Comparison of ENCODE assay signal across 13 mouse cellular contexts in genomic region chr6:72729831-72730559, GRCm38 (mm10). TPM values are rescaled to one million over a fixed set of nuclear protein-coding genes. Genes with fewer than 3 reads are reported as not detected.
A peak's percentile ranks its signal among the peaks of the same experiment; 100 is the strongest.
DNase-seq lines count a peak whose midpoint lies in the region; ATAC-seq and TF ChIP-seq lines count a peak whose summit lies in the region.
"Had no signal": no experiment of that assay in that cellular context is flagged by ENCODE, and none has a peak within 500 bp of the region (broad histone marks: within the 10 kb centered on the region; RNA-seq: fewer than 3 reads in every experiment).

No protein-coding gene starts in this region.

- H3K4me3 ChIP-seq in lung, embryonic 16.5 days (ENCODE audit: low read length), result no peak overlapping the region
- H3K4me3 ChIP-seq in forebrain, embryonic 14.5 days (ENCODE audit: low read depth, low read length), result no peak overlapping the region
- no peak overlapping the region for H3K4me3 ChIP-seq in limb, embryonic 12.5 days (replicated peaks)
- H3K4me3 ChIP-seq in neural tube, embryonic 14.5 days (ENCODE audit: low read depth, low read length), result no peak overlapping the region
- H3K4me3 ChIP-seq in intestine, postnatal 0 days (ENCODE audit: low read depth, low read length), result no peak overlapping the region
- H3K4me3 ChIP-seq: heart, embryonic 12.5 days; intestine, embryonic 15.5 days had no signal

- H3K36me3 ChIP-seq in lung, embryonic 16.5 days (ENCODE audit: control insufficient read depth, insufficient read depth, low read length), result no peaks in the 10 kb centered on the region
- H3K36me3 ChIP-seq in forebrain, embryonic 14.5 days (ENCODE audit: control insufficient read depth, insufficient read depth, low read length), result no peaks in the 10 kb centered on the region
- peaks cover 10% of the 10 kb centered on the region; the same call in 1 of the 2 replicates for H3K36me3 ChIP-seq in limb, embryonic 12.5 days
- H3K36me3 ChIP-seq in neural tube, embryonic 14.5 days (ENCODE audit: control insufficient read depth, insufficient read depth, low read length), result no peaks in the 10 kb centered on the region
- no peaks in the 10 kb centered on the region for H3K36me3 ChIP-seq in intestine, postnatal 0 days (ENCODE audit: control insufficient read depth, insufficient read depth)
- H3K36me3 ChIP-seq: intestine, embryonic 15.5 days had no signal

- no peak for TF ChIP-seq CTCF in intestine, postnatal 0 days (IDR thresholded peaks at IDR 0.05; ENCODE audit: low read depth)

- ATAC-seq in lung, embryonic 16.5 days (ENCODE audit: low read depth), result peak; percentile 68
- ATAC-seq in forebrain, embryonic 14.5 days, result peak; percentile 6; the same call in 1 of the 2 replicates
- no peak for ATAC-seq in limb, embryonic 12.5 days (ENCODE audit: insufficient number of reproducible peaks, insufficient read depth, low FRiP score, low TSS enrichment, low read depth)
- ATAC-seq in neural tube, embryonic 14.5 days (ENCODE audit: low read depth), result peak; percentile 5; the same call in 1 of the 2 replicates
- ATAC-seq in intestine, postnatal 0 days, result no peak
- ATAC-seq in megakaryocyte, adult 5-6 weeks (ENCODE audit: poor library complexity, severe bottlenecking), result no peak
- ATAC-seq: intestine, embryonic 15.5 days; Patski had no signal

- peak overlapping the region; percentile 57 for H3K27ac ChIP-seq in lung, embryonic 16.5 days (ENCODE audit: low read length)
- peak overlapping the region; percentile 65; the same call in 1 of the 2 replicates for H3K27ac ChIP-seq in forebrain, embryonic 14.5 days (ENCODE audit: low read depth, low read length)
- peak overlapping the region; percentile 1; the same call in 1 of the 2 replicates for H3K27ac ChIP-seq in limb, embryonic 12.5 days
- H3K27ac ChIP-seq in neural tube, embryonic 14.5 days (ENCODE audit: low read depth, low read length), result 0 out of 2 replicates have a peak overlapping the region, but pooled peaks have one; percentile 0
- no peak overlapping the region for H3K27ac ChIP-seq in intestine, postnatal 0 days (ENCODE audit: low read depth, low read length)
- H3K27ac ChIP-seq: intestine, embryonic 15.5 days had no signal

- no peak overlapping the region for H3K4me2 ChIP-seq in lung, embryonic 16.5 days (ENCODE audit: low read depth, low read length)
- peak overlapping the region; percentile 26; the same call in 1 of the 2 replicates for H3K4me2 ChIP-seq in forebrain, embryonic 14.5 days (ENCODE audit: low read length)
- no peak overlapping the region for H3K4me2 ChIP-seq in limb, embryonic 12.5 days
- H3K4me2 ChIP-seq in neural tube, embryonic 14.5 days (ENCODE audit: low read depth, low read length), result no peak overlapping the region
- H3K4me2 ChIP-seq in intestine, postnatal 0 days (replicated peaks; ENCODE audit: low read depth), result no peak overlapping the region
- H3K4me2 ChIP-seq: heart, embryonic 12.5 days; intestine, embryonic 15.5 days had no signal

- H3K27me3 ChIP-seq in lung, embryonic 16.5 days (ENCODE audit: control insufficient read depth, insufficient read depth, low read depth, low read length), result no peaks in the 10 kb centered on the region
- H3K27me3 ChIP-seq in forebrain, embryonic 14.5 days (replicated peaks; ENCODE audit: control insufficient read depth, insufficient read depth, low read length), result no peaks in the 10 kb centered on the region
- H3K27me3 ChIP-seq in limb, embryonic 12.5 days, result no peaks in the 10 kb centered on the region
- H3K27me3 ChIP-seq in neural tube, embryonic 14.5 days (ENCODE audit: control insufficient read depth, insufficient read depth, low read length), result no peaks in the 10 kb centered on the region
- no peaks in the 10 kb centered on the region for H3K27me3 ChIP-seq in intestine, postnatal 0 days (replicated peaks; ENCODE audit: control insufficient read depth, insufficient read depth, low read length)
- H3K27me3 ChIP-seq: heart, embryonic 12.5 days; intestine, embryonic 15.5 days; Patski had no signal

- 57% methylated on average over 14 of the region's 14 CpGs for WGBS in lung, embryonic 16.5 days
- WGBS in forebrain, embryonic 14.5 days, result 18% methylated on average over 14 of the region's 14 CpGs
- 85% methylated on average over 14 of the region's 14 CpGs for WGBS in limb, embryonic 12.5 days
- WGBS in neural tube, embryonic 14.5 days, result 46% methylated on average over 14 of the region's 14 CpGs
- WGBS in intestine, postnatal 0 days, result 78% methylated on average over 14 of the region's 14 CpGs

- H3K9ac ChIP-seq in lung, embryonic 16.5 days (ENCODE audit: low read length), result no peak overlapping the region
- peak overlapping the region; percentile 8; the same call in 1 of the 2 replicates for H3K9ac ChIP-seq in forebrain, embryonic 14.5 days (ENCODE audit: low read length)
- H3K9ac ChIP-seq in limb, embryonic 12.5 days (replicated peaks), result no peak overlapping the region
- H3K9ac ChIP-seq in neural tube, embryonic 14.5 days (replicated peaks; ENCODE audit: low read depth, low read length), result no peak overlapping the region
- no peak overlapping the region for H3K9ac ChIP-seq in intestine, postnatal 0 days (ENCODE audit: low read depth, low read length)
- H3K9ac ChIP-seq: heart, embryonic 12.5 days; intestine, embryonic 15.5 days had no signal

- H3K9me3 ChIP-seq in lung, embryonic 16.5 days (ENCODE audit: control insufficient read depth, low read length), result no peaks in the 10 kb centered on the region
- H3K9me3 ChIP-seq in forebrain, embryonic 14.5 days (replicated peaks; ENCODE audit: control insufficient read depth, low read length), result no peaks in the 10 kb centered on the region
- H3K9me3 ChIP-seq in limb, embryonic 12.5 days, result peaks cover 9% of the 10 kb centered on the region; the same call in 1 of the 2 replicates
- no peaks in the 10 kb centered on the region for H3K9me3 ChIP-seq in neural tube, embryonic 14.5 days (ENCODE audit: control insufficient read depth, low read length)
- H3K9me3 ChIP-seq in intestine, postnatal 0 days (ENCODE audit: control insufficient read depth), result no peaks in the 10 kb centered on the region
- H3K9me3 ChIP-seq: intestine, embryonic 15.5 days had no signal

- no peak for DNase-seq in lung, postnatal 25 days (ENCODE audit: low spot score)
- DNase-seq in forebrain, embryonic 14.5 days (ENCODE audit: low spot score), result no peak
- DNase-seq in layer of hippocampus, adult 18-20 months (ENCODE audit: low spot score in 2 of 2), result no peak
- DNase-seq: adrenal gland, postnatal 10 days; kidney, postnatal 36 days had no signal

- H3K4me1 ChIP-seq in lung, embryonic 16.5 days (replicated peaks; ENCODE audit: control insufficient read depth, insufficient read depth, low read length), result peaks cover 32% of the 10 kb centered on the region
- peaks cover 35% of the 10 kb centered on the region for H3K4me1 ChIP-seq in forebrain, embryonic 14.5 days (ENCODE audit: control insufficient read depth, insufficient read depth, low read length)
- peaks cover 66% of the 10 kb centered on the region for H3K4me1 ChIP-seq in limb, embryonic 12.5 days (replicated peaks)
- peaks cover 18% of the 10 kb centered on the region; the same call in 1 of the 2 replicates for H3K4me1 ChIP-seq in neural tube, embryonic 14.5 days (ENCODE audit: control insufficient read depth, insufficient read depth, low read length)
- H3K4me1 ChIP-seq in intestine, postnatal 0 days (replicated peaks; ENCODE audit: control insufficient read depth, insufficient read depth, low read length), result no peaks in the 10 kb centered on the region

RNA-seq across cellular contexts. Expression of gene Tcf7l1, which starts 59.1 kb away (rescaled TPM):
- polyA plus RNA-seq in lung, embryonic 16.5 days (2015; fragmentation: Nextera tagmentation; extraction: Ambion mirVana), result 29.2 and 31.9 TPM in 2 replicates
- polyA plus RNA-seq in forebrain, embryonic 14.5 days (2014; fragmentation: Nextera tagmentation; extraction: Ambion mirVana), result 6.8 and 6.9 TPM in 2 replicates
- polyA plus RNA-seq in limb, embryonic 12.5 days (2016; fragmentation: Nextera tagmentation; extraction: Ambion mirVana), result 49.3 and 58.3 TPM in 2 replicates
- 5.2 and 8.0 TPM in 2 replicates for polyA plus RNA-seq in neural tube, embryonic 14.5 days (2014; fragmentation: Nextera tagmentation; extraction: Ambion mirVana)
- 6.6 and 6.8 TPM in 2 replicates for polyA plus RNA-seq in intestine, postnatal 0 days (2015; fragmentation: Nextera tagmentation; extraction: Ambion mirVana)
- 1 to 10 TPM; 3.2 to 3.5 TPM for total RNA-seq in layer of hippocampus, adult 18-20 months (2021)
- 0.25 TPM in 1 of 2 replicates, not detected in the other for total RNA-seq in megakaryocyte, adult 5-6 weeks (2015)
- not detected in 2 replicates for total RNA-seq in megakaryocyte, adult 5-6 weeks (2017)

Comparison
In these comparisons a context has a peak if more than half of its experiments do, and no peak if none do; other contexts are left out.
1. ATAC-seq: peak in lung, embryonic 16.5 days (single experiment), forebrain, embryonic 14.5 days (single experiment) and neural tube, embryonic 14.5 days (single experiment); none in limb, embryonic 12.5 days (single experiment), intestine, postnatal 0 days (single experiment) and megakaryocyte, adult 5-6 weeks (single experiment).